Mouse (Mus musculus) liver, postnatal 0 days (tissue): ENCODE data around the gene Mrpl38.

Experiments used
- CTCF ChIP-seq: sonication (generic); IDR thresholded peaks from 2 replicates; pipeline ENCODE4 v1.5.1; 2016; ENCODE audit warnings: antibody characterized with exemption, low read depth
- EP300 ChIP-seq: IDR thresholded peaks from 2 replicates; pipeline ENCODE4 v1.6.1; 2016; ENCODE audit warnings: antibody characterized with exemption, low read depth, mild to moderate bottlenecking

DNA sequence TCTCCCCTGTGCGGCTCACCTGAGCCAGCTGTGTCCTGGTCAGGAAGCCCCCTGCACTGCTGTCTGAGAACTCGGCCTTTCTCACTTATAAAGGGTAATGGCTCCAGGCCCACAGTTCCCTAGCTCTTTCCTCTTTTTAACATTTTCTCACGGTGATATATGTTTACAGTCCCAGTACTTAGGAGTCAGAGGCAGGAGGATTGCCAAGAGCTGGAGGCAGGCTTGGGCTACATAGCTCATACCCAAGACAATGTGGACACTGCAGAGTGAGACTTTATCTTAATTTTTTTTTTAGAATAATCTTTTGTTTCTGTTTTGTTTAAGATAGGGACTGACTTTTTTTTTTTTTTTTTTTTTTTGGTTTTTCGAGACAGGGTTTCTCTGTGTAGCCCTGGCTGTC lies 36.2 kb downstream of the Mrpl38 start:
- TF ChIP-seq CTCF (no peak), EP300 (no peak)
